Mouse (Mus musculus): ENCODE measurements around the gene Olfr1008. TPM values are rescaled to one million over a fixed set of nuclear protein-coding genes. Genes with fewer than 3 reads are reported as not detected.
A peak's percentile ranks its signal among the peaks of the same experiment; 100 is the strongest.
"Not testable (repeated sequence)": the region's sequence is repeated elsewhere in the genome, so short reads cannot be mapped to it uniquely, and the experiment has no call there.

The Olfr1008 gene
- polyA plus RNA-seq (2015; fragmentation: Nextera tagmentation; extraction: Ambion mirVana) = not detected in 2 replicates

- H3K4me2 ChIP-seq (ENCODE audit: low read length) = no peak within 1 kb of the TSS
- H3K9ac ChIP-seq (ENCODE audit: low read depth, low read length) = no peak within 1 kb of the TSS
- no peak for ATAC-seq
- no peaks in the 10 kb centered on the region for H3K27me3 ChIP-seq (replicated peaks; ENCODE audit: control insufficient read depth, insufficient read depth, low read length)
- H3K4me3 ChIP-seq (ENCODE audit: low read length) = no peak within 1 kb of the TSS
- no peaks in the 10 kb centered on the region for H3K9me3 ChIP-seq (ENCODE audit: control insufficient read depth, low read length)
- no peaks in the 10 kb centered on the region for H3K4me1 ChIP-seq (ENCODE audit: control insufficient read depth, insufficient read depth, low read depth, low read length)
- H3K27ac ChIP-seq (ENCODE audit: low read depth, low read length) = no peak within 1 kb of the TSS
- no peaks in the 10 kb centered on the region for H3K36me3 ChIP-seq (ENCODE audit: control insufficient read depth, insufficient read depth, low read length)
Measured at GRCm38 (mm10) chr2:85689131-85689530, at the start of gene Olfr1008. TSS of gene Olfr1008 (plus strand) at chr2:85689431.

GRCm38 (mm10) chr2:85650604-85651003 is 38.6 kb upstream of the Olfr1008 start, which contains the start of gene Olfr1002:
TSS of gene Olfr1002 (minus strand) at chr2:85650704.
- no peak for ATAC-seq
- no peak within 1 kb of the TSS for H3K4me3 ChIP-seq (ENCODE audit: low read length)
- no peak within 1 kb of the TSS for H3K27ac ChIP-seq (ENCODE audit: low read depth, low read length)
- WGBS = 92% methylated on average over 1 of the region's 1 CpGs
- no peaks in the 10 kb centered on the region for H3K4me1 ChIP-seq (ENCODE audit: control insufficient read depth, insufficient read depth, low read depth, low read length)
- no peaks in the 10 kb centered on the region for H3K27me3 ChIP-seq (replicated peaks; ENCODE audit: control insufficient read depth, insufficient read depth, low read length)
- no peak within 1 kb of the TSS for H3K4me2 ChIP-seq (ENCODE audit: low read length)
- H3K9ac ChIP-seq (ENCODE audit: low read depth, low read length) = no peak within 1 kb of the TSS
- H3K9me3 ChIP-seq (ENCODE audit: control insufficient read depth, low read length) = no peaks in the 10 kb centered on the region
- no peaks in the 10 kb centered on the region for H3K36me3 ChIP-seq (ENCODE audit: control insufficient read depth, insufficient read depth, low read length)

- not testable (repeated sequence) for H3K36me3 ChIP-seq (ENCODE audit: control insufficient read depth, insufficient read depth, low read length); H3K9me3 ChIP-seq (ENCODE audit: control insufficient read depth, low read length); ATAC-seq; H3K27ac ChIP-seq (ENCODE audit: low read depth, low read length); H3K4me3 ChIP-seq (ENCODE audit: low read length); H3K4me2 ChIP-seq (ENCODE audit: low read length); H3K27me3 ChIP-seq (replicated peaks; ENCODE audit: control insufficient read depth, insufficient read depth, low read length); H3K9ac ChIP-seq (ENCODE audit: low read depth, low read length); H3K4me1 ChIP-seq (ENCODE audit: control insufficient read depth, insufficient read depth, low read depth, low read length)
Measured at GRCm38 (mm10) chr2:85664355-85664754, 24.9 kb upstream of the Olfr1008 start, which contains the start of gene Olfr154. TSS of gene Olfr154 (minus strand) at chr2:85664455.

GRCm38 (mm10) chr2:85678667-85679066 is 10.6 kb upstream of the Olfr1008 start, which contains the start of gene Olfr1006:
TSS of gene Olfr1006 (minus strand) at chr2:85678767.
- H3K36me3 ChIP-seq (ENCODE audit: control insufficient read depth, insufficient read depth, low read length) = no peaks in the 10 kb centered on the region
- no peaks in the 10 kb centered on the region for H3K4me1 ChIP-seq (ENCODE audit: control insufficient read depth, insufficient read depth, low read depth, low read length)
- no peaks in the 10 kb centered on the region for H3K9me3 ChIP-seq (ENCODE audit: control insufficient read depth, low read length)
- ATAC-seq = no peak
- H3K27me3 ChIP-seq (replicated peaks; ENCODE audit: control insufficient read depth, insufficient read depth, low read length) = no peaks in the 10 kb centered on the region
- no peak within 1 kb of the TSS for H3K27ac ChIP-seq (ENCODE audit: low read depth, low read length)
- no peak within 1 kb of the TSS for H3K4me2 ChIP-seq (ENCODE audit: low read length)
- H3K4me3 ChIP-seq (ENCODE audit: low read length) = no peak within 1 kb of the TSS
- H3K9ac ChIP-seq (ENCODE audit: low read depth, low read length) = no peak within 1 kb of the TSS

GRCm38 (mm10) chr2:85710680-85711079 is 21.4 kb downstream of the Olfr1008 start:
- H3K9ac ChIP-seq (ENCODE audit: low read depth, low read length); H3K9me3 ChIP-seq (ENCODE audit: control insufficient read depth, low read length); H3K4me3 ChIP-seq (ENCODE audit: low read length); H3K36me3 ChIP-seq (ENCODE audit: control insufficient read depth, insufficient read depth, low read length); H3K27me3 ChIP-seq (replicated peaks; ENCODE audit: control insufficient read depth, insufficient read depth, low read length); ATAC-seq; H3K4me2 ChIP-seq (ENCODE audit: low read length); H3K27ac ChIP-seq (ENCODE audit: low read depth, low read length); H3K4me1 ChIP-seq (ENCODE audit: control insufficient read depth, insufficient read depth, low read depth, low read length): not testable (repeated sequence)
- whole genome bisulfite sequencing = 88% methylated on average over 2 of the region's 2 CpGs

- ATAC-seq = no peak
Measured at GRCm38 (mm10) chr2:85711159-85711558, 21.9 kb downstream of the Olfr1008 start.

GRCm38 (mm10) chr2:85715119-85715518 is 25.9 kb downstream of the Olfr1008 start, which contains the start of gene Olfr1009:
TSS of gene Olfr1009 (plus strand) at chr2:85715419.
- WGBS = 86% methylated on average over 1 of the region's 1 CpGs
- no peak within 1 kb of the TSS for H3K4me3 ChIP-seq (ENCODE audit: low read length)
- H3K27me3 ChIP-seq (replicated peaks; ENCODE audit: control insufficient read depth, insufficient read depth, low read length) = no peaks in the 10 kb centered on the region
- H3K9ac ChIP-seq (ENCODE audit: low read depth, low read length) = no peak within 1 kb of the TSS
- H3K36me3 ChIP-seq (ENCODE audit: control insufficient read depth, insufficient read depth, low read length) = no peaks in the 10 kb centered on the region
- no peaks in the 10 kb centered on the region for H3K9me3 ChIP-seq (ENCODE audit: control insufficient read depth, low read length)
- H3K4me2 ChIP-seq (ENCODE audit: low read length) = no peak within 1 kb of the TSS
- no peak for ATAC-seq
- H3K27ac ChIP-seq (ENCODE audit: low read depth, low read length) = no peak within 1 kb of the TSS
- no peaks in the 10 kb centered on the region for H3K4me1 ChIP-seq (ENCODE audit: control insufficient read depth, insufficient read depth, low read depth, low read length)

More at GRCm38 (mm10) chr2:85711159-85711558, 21.9 kb downstream of the Olfr1008 start:
- WGBS = 39% methylated on average over 1 of the region's 1 CpGs
- Histone ChIP-seq H3K4me3 (ENCODE audit: low read length) (no peak overlapping the region), H3K4me2 (ENCODE audit: low read length) (no peak overlapping the region), H3K27ac (ENCODE audit: low read depth, low read length) (no peak overlapping the region), H3K4me1 (ENCODE audit: control insufficient read depth, insufficient read depth, low read depth, low read length) (no peaks in the 10 kb centered on the region), H3K27me3 (replicated peaks; ENCODE audit: control insufficient read depth, insufficient read depth, low read length) (no peaks in the 10 kb centered on the region), H3K9me3 (ENCODE audit: control insufficient read depth, low read length) (no peaks in the 10 kb centered on the region), H3K36me3 (ENCODE audit: control insufficient read depth, insufficient read depth, low read length) (no peaks in the 10 kb centered on the region), H3K9ac (ENCODE audit: low read depth, low read length) (no peak overlapping the region)

GRCm38 (mm10) chr2:85725793-85726192 is 36.6 kb downstream of the Olfr1008 start:
- Histone ChIP-seq H3K4me1 (ENCODE audit: control insufficient read depth, insufficient read depth, low read depth, low read length) (no peaks in the 10 kb centered on the region), H3K9me3 (ENCODE audit: control insufficient read depth, low read length) (no peaks in the 10 kb centered on the region), H3K36me3 (ENCODE audit: control insufficient read depth, insufficient read depth, low read length) (no peaks in the 10 kb centered on the region), H3K9ac (ENCODE audit: low read depth, low read length) (no peak overlapping the region), H3K27ac (ENCODE audit: low read depth, low read length) (no peak overlapping the region), H3K27me3 (replicated peaks; ENCODE audit: control insufficient read depth, insufficient read depth, low read length) (no peaks in the 10 kb centered on the region), H3K4me3 (ENCODE audit: low read length) (no peak overlapping the region), H3K4me2 (ENCODE audit: low read length) (no peak overlapping the region)
- peak; percentile 69 for ATAC-seq
- 12% methylated on average over 3 of the region's 3 CpGs for WGBS
